Mouse (Mus musculus): ENCODE measurements around the gene Camk1d.
"Not testable (repeated sequence)": the region's sequence is repeated elsewhere in the genome, so short reads cannot be mapped to it uniquely, and the experiment has no call there.

Gene Camk1d

GRCm38 (mm10) chr2:5614896-5615295, 99.4 kb downstream of the Camk1d start:
- DNase-seq (ENCODE audit: low read depth in 1 of 2, low spot score in 2 of 2), result no peak

GRCm38 (mm10) chr2:5614308-5614705, 100.0 kb downstream of the Camk1d start:
- no peak for DNase-seq (ENCODE audit: low read depth in 1 of 2, low spot score in 2 of 2)

GRCm38 (mm10) chr2:5613651-5614307, 100.5 kb downstream of the Camk1d start:
- DNase-seq (ENCODE audit: low read depth in 1 of 2, low spot score in 2 of 2), result no peak

- no peak for DNase-seq (ENCODE audit: low read depth in 1 of 2, low spot score in 2 of 2)
Measured at GRCm38 (mm10) chr2:5611601-5612000, 102.7 kb downstream of the Camk1d start.

- DNase-seq (ENCODE audit: low read depth in 1 of 2, low spot score in 2 of 2), result no peak
Measured at GRCm38 (mm10) chr2:5610521-5610920, 103.8 kb downstream of the Camk1d start.

GRCm38 (mm10) chr2:5607920-5608841, 106.1 kb downstream of the Camk1d start:
- DNase-seq (ENCODE audit: low read depth in 1 of 2, low spot score in 2 of 2), result no peak

GRCm38 (mm10) chr2:5605849-5606248, 108.5 kb downstream of the Camk1d start:
- DNase-seq (ENCODE audit: low read depth in 1 of 2, low spot score in 2 of 2), result no peak

- no peak for DNase-seq (ENCODE audit: low read depth in 1 of 2, low spot score in 2 of 2)
Measured at GRCm38 (mm10) chr2:5602044-5602443, 112.3 kb downstream of the Camk1d start.

GRCm38 (mm10) chr2:5601243-5601642, 113.1 kb downstream of the Camk1d start:
- not testable (repeated sequence) for DNase-seq (ENCODE audit: low read depth in 1 of 2, low spot score in 2 of 2)

- DNase-seq (ENCODE audit: low read depth in 1 of 2, low spot score in 2 of 2), result no peak
Measured at GRCm38 (mm10) chr2:5600183-5600962, 113.9 kb downstream of the Camk1d start.

- DNase-seq (ENCODE audit: low read depth in 1 of 2, low spot score in 2 of 2), result no peak
Measured at GRCm38 (mm10) chr2:5599713-5600112, 114.6 kb downstream of the Camk1d start.

- DNase-seq (ENCODE audit: low read depth in 1 of 2, low spot score in 2 of 2), result no peak
Measured at GRCm38 (mm10) chr2:5598533-5598932, 115.8 kb downstream of the Camk1d start.

GRCm38 (mm10) chr2:5596882-5597281, 117.4 kb downstream of the Camk1d start:
- no peak for DNase-seq (ENCODE audit: low read depth in 1 of 2, low spot score in 2 of 2)

- no peak for DNase-seq (ENCODE audit: low read depth in 1 of 2, low spot score in 2 of 2)
Measured at GRCm38 (mm10) chr2:5595356-5596191, 118.7 kb downstream of the Camk1d start.

GRCm38 (mm10) chr2:5592461-5593136, 121.7 kb downstream of the Camk1d start:
- DNase-seq (ENCODE audit: low read depth in 1 of 2, low spot score in 2 of 2), result no peak

- DNase-seq (ENCODE audit: low read depth in 1 of 2, low spot score in 2 of 2), result no peak
Measured at GRCm38 (mm10) chr2:5590074-5590473, 124.2 kb downstream of the Camk1d start.

- no peak for DNase-seq (ENCODE audit: low read depth in 1 of 2, low spot score in 2 of 2)
Measured at GRCm38 (mm10) chr2:5589163-5589562, 125.2 kb downstream of the Camk1d start.

GRCm38 (mm10) chr2:5588329-5588982, 125.9 kb downstream of the Camk1d start:
- DNase-seq (ENCODE audit: low read depth in 1 of 2, low spot score in 2 of 2), result no peak

GRCm38 (mm10) chr2:5584318-5585027, 129.8 kb downstream of the Camk1d start:
- DNase-seq (ENCODE audit: low read depth in 1 of 2, low spot score in 2 of 2), result no peak
